Mouse (Mus musculus): ENCODE measurements around the gene Brd3os. TPM values are rescaled to one million over a fixed set of nuclear protein-coding genes. Genes with fewer than 3 reads are reported as not detected.

The Brd3os gene
- polyA plus RNA-seq, 1 experiment from 2014 or later, result 11.2 TPM

GRCm38 (mm10) chr2:27473911-27474310 is 31.8 kb downstream of the Brd3os start:
- H3K9me3 ChIP-seq (replicated peaks), result no peaks in the 10 kb centered on the region
- ATAC-seq (replicated peaks; ENCODE audit: low FRiP score), result no peak
- no peaks in the 10 kb centered on the region for H3K27me3 ChIP-seq
- H3K4me1 ChIP-seq, result peaks cover 63% of the 10 kb centered on the region
- H3K4me3 ChIP-seq (replicated peaks), result peak overlapping the region; percentile 100
- peak overlapping the region; percentile 86 for H3K4me2 ChIP-seq
- peaks cover 5% of the 10 kb centered on the region; the same call in 1 of the 2 replicates for H3K36me3 ChIP-seq
- H3K9ac ChIP-seq, result peak overlapping the region; percentile 98
- WGBS, result 10% methylated on average over 4 of the region's 4 CpGs
- peak overlapping the region; percentile 97 for H3K27ac ChIP-seq

GRCm38 (mm10) chr2:27474621-27475484 is 32.7 kb downstream of the Brd3os start:
- Histone ChIP-seq H3K36me3 (no peaks in the 10 kb centered on the region; the same call in 1 of the 2 replicates), H3K4me1 (peaks cover 53% of the 10 kb centered on the region), H3K4me3 (replicated peaks) (peak overlapping the region; percentile 100), H3K9ac (peak overlapping the region; percentile 98), H3K27ac (peak overlapping the region; percentile 97), H3K4me2 (peak overlapping the region; percentile 86), H3K27me3 (no peaks in the 10 kb centered on the region), H3K9me3 (replicated peaks) (no peaks in the 10 kb centered on the region)
- peak; percentile 52 for ATAC-seq (replicated peaks; ENCODE audit: low FRiP score)
- under 1% methylated on average over 73 of the region's 84 CpGs for WGBS

DNA sequence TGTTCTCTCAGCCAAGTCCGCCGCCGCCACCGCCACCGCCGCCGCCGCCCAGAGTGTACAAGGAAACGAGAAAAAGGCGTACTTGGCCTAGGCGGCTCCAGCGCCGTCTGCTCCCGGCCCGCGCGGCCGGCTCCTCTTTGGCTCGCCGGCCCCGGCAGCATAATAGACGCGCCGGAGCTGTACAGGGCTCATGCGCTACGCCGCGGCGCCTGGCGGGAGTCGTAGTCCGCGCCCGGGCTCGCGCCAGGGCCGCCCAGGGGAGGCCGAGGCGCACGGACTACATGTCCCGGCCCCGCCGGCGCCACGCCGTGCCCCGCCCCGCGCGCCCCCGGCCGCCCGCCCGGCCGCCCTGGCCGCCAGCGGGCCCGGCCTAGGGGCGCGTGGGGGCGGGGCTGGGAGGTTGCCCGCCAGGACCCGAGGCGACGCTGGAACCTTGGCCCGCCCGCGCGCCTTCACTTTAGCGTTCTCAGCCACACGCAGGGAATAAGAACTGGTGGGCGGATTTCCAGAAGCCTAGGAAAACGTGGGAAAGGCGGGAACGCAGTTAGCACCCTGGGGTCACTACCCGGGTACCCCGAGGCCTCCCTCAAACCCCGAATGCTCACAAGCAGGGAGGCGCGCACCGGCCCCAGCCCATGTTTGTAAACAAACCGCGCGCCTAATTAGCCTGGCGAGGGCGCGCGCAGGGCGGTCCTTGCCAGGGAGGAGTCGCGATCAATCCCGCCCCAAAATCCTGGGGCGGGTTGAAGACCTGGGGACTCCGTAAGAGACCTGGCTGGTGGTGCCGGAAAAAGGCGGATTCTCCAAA is 33.6 kb downstream of the Brd3os start:
- Histone ChIP-seq H3K4me2 (peak overlapping the region; percentile 86), H3K36me3 (no peaks in the 10 kb centered on the region; the same call in 1 of the 2 replicates), H3K9ac (peak overlapping the region; percentile 98), H3K4me1 (peaks cover 45% of the 10 kb centered on the region), H3K9me3 (replicated peaks) (no peaks in the 10 kb centered on the region), H3K27ac (peak overlapping the region; percentile 97), H3K27me3 (no peaks in the 10 kb centered on the region), H3K4me3 (replicated peaks) (peak overlapping the region; percentile 100)
- WGBS, result under 1% methylated on average over 85 of the region's 96 CpGs
- ATAC-seq (replicated peaks; ENCODE audit: low FRiP score), result peak; percentile 99

GRCm38 (mm10) chr2:27476303-27477192 is 34.4 kb downstream of the Brd3os start:
- Histone ChIP-seq H3K9ac (peak overlapping the region; percentile 57), H3K36me3 (no peaks in the 10 kb centered on the region; the same call in 1 of the 2 replicates), H3K9me3 (replicated peaks) (no peaks in the 10 kb centered on the region), H3K4me1 (peaks cover 36% of the 10 kb centered on the region), H3K27me3 (no peaks in the 10 kb centered on the region), H3K4me2 (peak overlapping the region; percentile 86), H3K27ac (peak overlapping the region; percentile 97), H3K4me3 (replicated peaks) (peak overlapping the region; percentile 100)
- 25% methylated on average over 11 of the region's 11 CpGs for WGBS
- no peak for ATAC-seq (replicated peaks; ENCODE audit: low FRiP score)

DNA sequence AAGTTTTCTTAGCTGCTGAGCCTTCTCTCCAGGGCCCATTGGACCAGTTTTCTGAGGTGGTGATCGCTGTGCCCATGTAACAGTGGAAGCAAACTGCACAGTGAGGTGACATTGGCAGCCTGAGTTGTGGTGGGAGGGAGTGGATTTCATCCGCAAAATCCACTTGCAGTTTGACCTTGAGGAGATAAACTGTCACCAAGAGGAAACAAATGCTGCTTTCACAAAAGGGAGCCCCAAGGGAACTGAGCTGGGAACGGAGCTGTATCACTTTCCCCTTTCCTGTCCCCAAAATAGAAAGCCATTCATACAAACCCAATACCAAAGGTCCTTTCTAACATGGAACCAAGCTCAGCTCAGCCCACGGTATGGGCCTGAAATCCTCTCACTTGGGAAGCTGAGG is 37.7 kb downstream of the Brd3os start:
- no peaks in the 10 kb centered on the region for H3K36me3 ChIP-seq
- no peaks in the 10 kb centered on the region for H3K27me3 ChIP-seq
- no peak for ATAC-seq (replicated peaks; ENCODE audit: low FRiP score)
- H3K9ac ChIP-seq, result no peak overlapping the region
- no peaks in the 10 kb centered on the region for H3K9me3 ChIP-seq (replicated peaks)
- 63% methylated on average over 4 of the region's 4 CpGs for WGBS
- no peak overlapping the region for H3K27ac ChIP-seq
- H3K4me3 ChIP-seq (replicated peaks), result no peak overlapping the region
- H3K4me2 ChIP-seq, result no peak overlapping the region
- peaks cover 8% of the 10 kb centered on the region for H3K4me1 ChIP-seq

DNA sequence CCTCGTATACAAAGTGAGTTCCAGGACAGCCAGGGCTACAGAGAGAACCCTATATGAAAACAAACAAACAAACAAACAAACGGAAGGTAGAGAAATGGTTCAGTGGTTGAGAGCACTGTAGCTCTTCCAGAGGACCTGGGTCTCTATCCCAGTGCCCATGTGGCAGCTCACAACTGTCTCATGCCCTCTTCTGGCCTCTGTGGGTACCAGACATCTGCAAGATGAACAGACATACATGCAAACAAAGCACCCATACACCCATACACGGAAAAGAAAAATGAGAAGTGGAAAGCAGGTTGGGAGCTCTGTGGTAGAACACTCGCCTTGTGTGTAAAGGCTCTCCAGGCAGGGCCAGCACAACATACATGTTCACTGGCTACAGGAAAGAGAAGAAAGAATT is 38.2 kb downstream of the Brd3os start:
- no peaks in the 10 kb centered on the region for H3K9me3 ChIP-seq (replicated peaks)
- 76% methylated on average over 4 of the region's 4 CpGs for WGBS
- no peak overlapping the region for H3K4me2 ChIP-seq
- ATAC-seq (replicated peaks; ENCODE audit: low FRiP score), result no peak
- H3K4me3 ChIP-seq (replicated peaks), result no peak overlapping the region
- H3K9ac ChIP-seq, result no peak overlapping the region
- no peaks in the 10 kb centered on the region for H3K27me3 ChIP-seq
- peaks cover 8% of the 10 kb centered on the region for H3K4me1 ChIP-seq
- H3K36me3 ChIP-seq, result no peaks in the 10 kb centered on the region
- H3K27ac ChIP-seq, result no peak overlapping the region

DNA sequence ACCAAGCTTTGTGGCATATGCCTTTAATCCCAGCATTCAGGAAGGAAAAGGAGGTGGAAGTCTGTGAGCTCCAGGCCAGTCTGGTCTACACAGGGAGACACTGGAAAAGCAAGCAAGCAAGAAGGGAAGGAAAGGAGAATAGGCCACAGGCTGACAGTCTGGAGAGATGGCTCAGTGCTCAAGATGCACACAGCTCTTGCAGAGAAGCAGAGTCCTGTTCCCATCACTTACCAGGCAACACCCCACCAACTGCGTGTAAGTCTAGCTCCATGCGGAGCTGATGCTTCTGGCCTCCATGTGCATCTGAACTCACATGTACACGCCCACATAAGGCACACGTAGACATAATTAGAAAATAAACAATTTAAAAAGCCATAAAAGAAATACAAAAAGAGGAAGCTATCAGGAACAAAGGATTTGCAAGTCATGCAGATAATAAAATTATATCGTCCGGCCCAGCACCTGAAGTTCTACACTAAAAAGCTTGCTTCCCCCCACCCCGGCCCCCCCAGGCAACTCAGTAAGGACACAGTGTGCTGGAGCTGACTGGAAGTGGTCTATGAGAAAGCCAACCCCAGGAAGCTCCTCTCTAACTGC is 40.2 kb downstream of the Brd3os start:
- WGBS, result 80% methylated on average over 7 of the region's 7 CpGs
- ATAC-seq (replicated peaks; ENCODE audit: low FRiP score), result no peak
- Histone ChIP-seq H3K9ac (no peak overlapping the region), H3K4me3 (replicated peaks) (no peak overlapping the region), H3K27ac (no peak overlapping the region), H3K4me2 (no peak overlapping the region), H3K27me3 (no peaks in the 10 kb centered on the region), H3K36me3 (no peaks in the 10 kb centered on the region), H3K9me3 (replicated peaks) (no peaks in the 10 kb centered on the region), H3K4me1 (no peaks in the 10 kb centered on the region)

GRCm38 (mm10) chr2:27486725-27487124 is 44.6 kb downstream of the Brd3os start:
- no peaks in the 10 kb centered on the region for H3K9me3 ChIP-seq (replicated peaks)
- no peaks in the 10 kb centered on the region for H3K4me1 ChIP-seq
- no peaks in the 10 kb centered on the region for H3K27me3 ChIP-seq
- H3K27ac ChIP-seq, result no peak overlapping the region
- 69% methylated on average over 4 of the region's 4 CpGs for WGBS
- no peak for ATAC-seq (replicated peaks; ENCODE audit: low FRiP score)
- no peak overlapping the region for H3K4me3 ChIP-seq (replicated peaks)
- H3K36me3 ChIP-seq, result no peaks in the 10 kb centered on the region
- H3K9ac ChIP-seq, result no peak overlapping the region
- H3K4me2 ChIP-seq, result no peak overlapping the region

- no peak overlapping the region for H3K4me2 ChIP-seq
- H3K9me3 ChIP-seq (replicated peaks), result no peaks in the 10 kb centered on the region
- 73% methylated on average over 3 of the region's 4 CpGs for WGBS
- no peaks in the 10 kb centered on the region for H3K27me3 ChIP-seq
- H3K4me3 ChIP-seq (replicated peaks), result no peak overlapping the region
- H3K27ac ChIP-seq, result no peak overlapping the region
- H3K4me1 ChIP-seq, result no peaks in the 10 kb centered on the region
- no peak for ATAC-seq (replicated peaks; ENCODE audit: low FRiP score)
- no peaks in the 10 kb centered on the region for H3K36me3 ChIP-seq
- H3K9ac ChIP-seq, result no peak overlapping the region
These were observed 45.4 kb downstream of the Brd3os start for GRCm38 (mm10) chr2:27487336-27488049.

GRCm38 (mm10) chr2:27488362-27488761 is 46.2 kb downstream of the Brd3os start:
- Histone ChIP-seq H3K4me3 (replicated peaks) (no peak overlapping the region), H3K4me2 (no peak overlapping the region), H3K9ac (no peak overlapping the region), H3K27ac (no peak overlapping the region), H3K9me3 (replicated peaks) (no peaks in the 10 kb centered on the region), H3K27me3 (no peaks in the 10 kb centered on the region), H3K36me3 (no peaks in the 10 kb centered on the region), H3K4me1 (no peaks in the 10 kb centered on the region)
- 88% methylated on average over 1 of the region's 1 CpGs for WGBS
- no peak for ATAC-seq (replicated peaks; ENCODE audit: low FRiP score)

DNA sequence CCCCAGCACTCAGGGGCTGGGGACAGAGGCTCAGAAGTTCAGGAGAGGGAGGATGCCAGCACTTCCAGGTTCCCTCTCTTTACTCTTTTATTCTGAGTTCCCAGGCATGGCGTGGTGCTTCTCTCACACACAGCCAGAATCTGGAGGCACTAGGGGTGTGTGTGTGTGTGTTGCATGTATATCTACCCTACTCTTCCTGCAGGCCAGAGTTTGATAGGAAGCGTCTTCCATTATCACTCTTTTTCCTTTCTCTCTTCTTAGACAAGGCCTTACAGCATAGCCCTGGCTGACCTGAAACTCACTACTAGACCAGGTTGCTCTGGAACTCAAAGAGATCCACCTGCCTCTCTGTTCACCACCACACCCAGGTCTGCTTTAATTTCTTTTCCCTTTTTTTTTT is 48.8 kb downstream of the Brd3os start:
- no peak overlapping the region for H3K4me2 ChIP-seq

More for the DNA sequence above, 48.8 kb downstream of the Brd3os start:
- H3K9me3 ChIP-seq (replicated peaks), result no peaks in the 10 kb centered on the region; the same call in 1 of the 2 replicates
- no peak overlapping the region for H3K4me3 ChIP-seq (replicated peaks)
- 95% methylated on average over 2 of the region's 2 CpGs for WGBS
- no peaks in the 10 kb centered on the region for H3K36me3 ChIP-seq
- H3K9ac ChIP-seq, result no peak overlapping the region
- no peak overlapping the region for H3K27ac ChIP-seq
- no peaks in the 10 kb centered on the region for H3K4me1 ChIP-seq
- no peak for ATAC-seq (replicated peaks; ENCODE audit: low FRiP score)
- no peaks in the 10 kb centered on the region for H3K27me3 ChIP-seq
